Mouse (Mus musculus) adrenal gland, postnatal 10 days (tissue): ENCODE measurements around the gene Kbtbd8. TPM values are rescaled to one million over a fixed set of nuclear protein-coding genes. Genes with fewer than 3 reads are reported as not detected.

Source experiments
- DNase-seq: peaks from one replicate; pipeline ENCODE4 v3.0.0; 2021; ENCODE audit warnings: mixed read lengths
- total RNA-seq, 2 experiments: library from RNA; stranded (reverse); gene quantifications; 2 replicates each; pipeline ENCODE4 v1.2.3; 2021

The Kbtbd8 gene
- total RNA-seq, 2 experiments from 2014 or later, result 1.8 to 2.6 TPM

DNA sequence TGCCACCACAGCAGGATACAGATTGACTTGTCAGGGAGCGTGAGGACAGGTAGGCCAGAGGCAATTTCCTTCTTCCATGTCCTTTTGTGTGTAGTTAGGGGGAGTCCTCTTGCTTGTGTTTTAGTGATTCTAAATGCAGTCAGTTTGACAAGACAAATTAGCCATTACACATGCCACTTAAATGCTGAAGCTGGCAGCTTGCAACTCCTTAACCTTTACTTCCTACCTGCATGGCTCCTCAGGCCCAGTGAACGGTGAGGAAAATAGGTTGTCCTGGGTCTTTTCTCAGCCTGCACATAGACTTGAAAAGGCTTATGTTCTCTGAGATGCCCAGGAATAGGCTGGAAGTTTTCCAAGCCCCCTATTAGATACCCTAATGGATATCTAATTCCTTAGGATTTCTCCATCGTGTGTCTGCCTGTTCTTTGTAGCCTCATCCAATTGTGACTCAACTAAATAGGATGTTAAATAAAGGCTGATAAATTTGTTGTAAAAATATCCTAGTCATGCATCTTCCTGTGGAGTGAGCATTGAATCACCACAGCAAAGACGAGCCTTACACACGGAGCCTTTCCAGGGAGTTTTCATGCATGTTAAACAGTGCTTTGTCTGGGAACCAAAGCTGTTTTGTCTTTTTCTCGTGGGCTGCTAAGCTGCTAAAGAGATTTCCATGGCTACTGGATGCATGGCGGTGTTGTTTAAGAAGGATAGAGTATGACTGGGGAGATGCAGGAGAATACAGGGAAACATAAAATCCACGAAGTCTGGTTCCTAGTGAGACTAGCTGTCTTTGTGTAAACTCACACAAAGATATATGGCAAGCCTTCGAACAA, 57.5 kb downstream of the Kbtbd8 start:
- no peak for DNase-seq

Other genes with a start within 250 kb of the Kbtbd8 start
- gene Gm10234, start 204.9 kb downstream of the Kbtbd8 start, total RNA-seq, result not detected